Mouse (Mus musculus) MEL (cell line): ENCODE measurements around the gene Nt5e.

Source experiments
- CTCF ChIP-seq, 3 experiments: IDR thresholded peaks in 2 of 3; conservative IDR thresholded peaks in 1 of 3; 2 replicates each; pipeline ENCODE4 v1.5.1; 2011 to 2012; ENCODE audit warnings: low read length in 3 of 3, low read depth in 2 of 3, mild to moderate bottlenecking in 2 of 3, improper control_type of control experiment in 1 of 3, inconsistent platforms in 1 of 3, mixed read lengths in 1 of 3, moderate library complexity in 1 of 3; ENCODE audit not compliant: control insufficient read depth in 1 of 3, insufficient read depth in 1 of 3, poor library complexity in 1 of 3, severe bottlenecking in 1 of 3
- RAD21 ChIP-seq: IDR thresholded peaks from 2 replicates; pipeline ENCODE4 v1.6.1; 2011; ENCODE audit warnings: mild to moderate bottlenecking, low read depth, low read length, improper control_type of control experiment

- TF ChIP-seq CTCF (IDR thresholded peaks at IDR 0.05 in 2 of 3, conservative IDR thresholded peaks at IDR 0.05 in 1 of 3; ENCODE audit: control insufficient read depth in 1 of 3, insufficient read depth in 1 of 3, low read depth in 2 of 3, low read length in 3 of 3, poor library complexity in 1 of 3, severe bottlenecking in 1 of 3) = no peak
- TF ChIP-seq RAD21 = no peak
Observed at GRCm38 (mm10) chr9:88404515-88404914, 77.5 kb downstream of the Nt5e start.
